Mouse (Mus musculus) midbrain, embryonic 13.5 days (tissue): Measurements from ENCODE around the gene Jsrp1. TPM values are rescaled to one million over a fixed set of nuclear protein-coding genes. Genes with fewer than 3 reads are reported as not detected.

ENCODE experiments used
- ATAC-seq: fragments of 200-750 bp; cut with Nextera tagmentation; 2 replicates; pipeline ENCODE4 v1.8.0; 2017; ENCODE audit warnings: mild to moderate bottlenecking, moderate TSS enrichment, moderate library complexity
- H3K27ac ChIP-seq: fragments of 300-500 bp; sonication (generic); 2 replicates; pipeline ENCODE4 v1.5.1; 2015; ENCODE audit warnings: inconsistent platforms, mild to moderate bottlenecking, moderate library complexity
- H3K27me3 ChIP-seq: fragments of 300-500 bp; sonication (generic); 2 replicates; pipeline ENCODE4 v1.6.1; 2015; ENCODE audit warnings: mild to moderate bottlenecking, inconsistent platforms
- H3K36me3 ChIP-seq: fragments of 300-500 bp; sonication (generic); 2 replicates; pipeline ENCODE4 v1.6.1; 2015; ENCODE audit warnings: mild to moderate bottlenecking, inconsistent platforms
- H3K4me1 ChIP-seq: fragments of 300-500 bp; sonication (generic); replicated peaks from 2 replicates; pipeline ENCODE4 v1.6.1; 2015; ENCODE audit warnings: inconsistent platforms
- H3K4me2 ChIP-seq: fragments of 300-500 bp; sonication (generic); replicated peaks from 2 replicates; pipeline ENCODE4 v1.6.1; 2015; ENCODE audit warnings: moderate library complexity, mild to moderate bottlenecking, inconsistent platforms
- H3K4me3 ChIP-seq: fragments of 300-500 bp; sonication (generic); replicated peaks from 2 replicates; pipeline ENCODE4 v1.5.1; 2015; ENCODE audit warnings: mild to moderate bottlenecking, inconsistent platforms
- H3K9ac ChIP-seq: fragments of 300-500 bp; sonication (generic); replicated peaks from 2 replicates; pipeline ENCODE4 v1.6.1; 2015; ENCODE audit warnings: mild to moderate bottlenecking, inconsistent platforms
- H3K9me3 ChIP-seq: fragments of 300-500 bp; sonication (generic); 2 replicates; pipeline ENCODE4 v1.6.1; 2016; ENCODE audit warnings: mild to moderate bottlenecking, inconsistent platforms
- WGBS: fragments of 180-500 bp; shearing (Covaris S2); methylation state at CpG from one replicate; pipeline ENCODE4 v1.1.7; 2015; 5-methylcytosine and 5-hydroxymethylcytosine counted together
- polyA plus RNA-seq: library from polyadenylated mRNA; unstranded; fragments of >200 nt; fragmentation: Nextera tagmentation; extraction: Ambion mirVana; gene quantifications from 2 replicates; pipeline ENCODE4 v1.2.1, GENCODE M21; 2015

The Jsrp1 gene
- polyA plus RNA-seq, result 0.28 and 0.43 TPM in 2 replicates

- no peak within 1 kb of the TSS for H3K4me3 ChIP-seq
- no peaks in the 10 kb centered on the region for H3K36me3 ChIP-seq
- no peak for ATAC-seq
- H3K27ac ChIP-seq, result no peak within 1 kb of the TSS
- H3K9ac ChIP-seq, result no peak within 1 kb of the TSS
- H3K9me3 ChIP-seq, result no peaks in the 10 kb centered on the region
- H3K27me3 ChIP-seq, result peaks cover 34% of the 10 kb centered on the region
- no peak within 1 kb of the TSS for H3K4me2 ChIP-seq
- 78% methylated on average over 4 of the region's 4 CpGs for WGBS
- peaks cover 17% of the 10 kb centered on the region for H3K4me1 ChIP-seq
Measured at GRCm38 (mm10) chr10:80813366-80813765, at the start of gene Jsrp1. Gene Jsrp1 (minus strand): TSS chr10:80813498.

DNA sequence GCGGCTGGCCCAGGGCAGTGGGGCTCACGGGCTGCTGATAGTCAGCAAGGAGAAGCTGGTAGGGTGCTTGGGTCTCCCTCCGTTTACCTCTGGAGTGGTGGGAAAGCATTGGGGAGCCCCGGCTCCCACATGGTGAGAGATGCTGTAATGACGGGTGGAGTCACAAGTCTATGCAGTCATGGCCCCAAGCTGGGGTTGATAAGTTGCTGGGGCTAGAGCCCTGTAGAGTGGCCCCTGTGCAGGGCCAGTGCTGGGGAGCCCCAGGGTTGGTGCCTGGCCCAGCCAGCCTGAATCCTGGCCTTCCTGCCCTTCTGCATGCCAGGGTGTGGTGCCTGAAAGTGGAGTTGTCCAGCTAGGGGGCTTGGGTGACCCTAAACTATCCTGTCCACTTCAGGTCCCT, 49.0 kb upstream of the Jsrp1 start:
- Histone ChIP-seq H3K27me3 (no peaks in the 10 kb centered on the region), H3K36me3 (peaks cover 62% of the 10 kb centered on the region), H3K27ac (no peak overlapping the region), H3K9me3 (no peaks in the 10 kb centered on the region), H3K4me1 (peaks cover 7% of the 10 kb centered on the region), H3K4me2 (no peak overlapping the region), H3K9ac (no peak overlapping the region), H3K4me3 (no peak overlapping the region)
- no peak for ATAC-seq
- WGBS, result 94% methylated on average over 5 of the region's 5 CpGs

- Histone ChIP-seq H3K4me3 (no peak overlapping the region), H3K9ac (peak overlapping the region; percentile 23), H3K27ac (no peak overlapping the region), H3K36me3 (peaks cover 26% of the 10 kb centered on the region), H3K27me3 (no peaks in the 10 kb centered on the region), H3K4me1 (peaks cover 39% of the 10 kb centered on the region), H3K9me3 (no peaks in the 10 kb centered on the region), H3K4me2 (no peak overlapping the region)
- no peak for ATAC-seq
- WGBS, result 90% methylated on average over 7 of the region's 7 CpGs
Measured at GRCm38 (mm10) chr10:80858350-80858935, 45.1 kb upstream of the Jsrp1 start.

DNA sequence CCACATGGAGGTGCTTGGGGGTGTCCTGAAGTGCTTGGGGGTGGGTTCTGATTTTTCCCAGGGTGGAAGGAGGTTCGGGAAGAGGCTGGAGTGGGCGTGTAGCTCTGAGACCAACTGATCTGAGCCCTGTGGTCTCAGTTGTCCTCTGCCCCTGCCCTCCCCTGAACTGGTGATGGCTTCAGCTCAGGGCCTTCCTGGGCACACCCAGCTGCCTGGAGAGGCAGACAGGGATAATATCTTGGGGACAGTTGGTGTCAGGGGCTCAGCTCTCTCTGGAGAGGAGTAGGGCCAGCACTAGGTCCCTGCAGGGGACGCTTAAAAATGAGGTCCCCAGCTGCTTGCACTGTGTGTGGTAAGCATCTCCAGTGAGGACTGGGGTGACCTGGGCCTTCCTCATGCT, 44.5 kb upstream of the Jsrp1 start:
- Histone ChIP-seq H3K4me1 (peaks cover 42% of the 10 kb centered on the region), H3K9ac (peak overlapping the region; percentile 23; the same call in 1 of the 2 replicates), H3K27ac (no peak overlapping the region), H3K4me3 (no peak overlapping the region), H3K9me3 (no peaks in the 10 kb centered on the region), H3K4me2 (0 out of 2 replicates have a peak overlapping the region, but pooled peaks have one; percentile 100), H3K27me3 (no peaks in the 10 kb centered on the region), H3K36me3 (peaks cover 25% of the 10 kb centered on the region)
- ATAC-seq, result no peak
- WGBS, result 67% methylated on average over 3 of the region's 3 CpGs

DNA sequence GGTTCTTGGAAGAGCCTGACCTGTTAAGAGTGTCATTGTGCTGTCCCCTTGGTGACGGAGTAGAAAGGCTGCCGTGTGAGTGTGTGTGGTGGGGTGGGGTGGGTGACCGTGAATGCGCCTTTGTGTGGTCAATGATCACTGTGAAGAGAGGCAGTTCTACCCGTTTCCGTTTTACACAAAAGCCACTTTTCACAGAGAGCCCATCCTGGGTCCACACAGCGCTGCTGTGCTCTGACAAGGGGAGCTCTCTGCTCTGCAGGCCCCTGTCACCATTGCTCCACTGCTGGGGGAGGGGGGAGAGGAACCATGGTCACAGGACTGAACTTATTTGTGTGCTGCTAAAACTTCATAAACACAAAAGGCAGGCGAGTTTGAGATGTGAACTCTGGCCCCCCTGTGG, 44.1 kb upstream of the Jsrp1 start:
- Histone ChIP-seq H3K27me3 (no peaks in the 10 kb centered on the region), H3K4me3 (no peak overlapping the region), H3K36me3 (peaks cover 24% of the 10 kb centered on the region), H3K27ac (no peak overlapping the region), H3K9ac (peak overlapping the region; percentile 59; the same call in 1 of the 2 replicates), H3K4me1 (peaks cover 42% of the 10 kb centered on the region), H3K4me2 (peak overlapping the region; percentile 100; the same call in 1 of the 2 replicates), H3K9me3 (no peaks in the 10 kb centered on the region)
- no peak for ATAC-seq
- WGBS, result 48% methylated on average over 8 of the region's 8 CpGs

DNA sequence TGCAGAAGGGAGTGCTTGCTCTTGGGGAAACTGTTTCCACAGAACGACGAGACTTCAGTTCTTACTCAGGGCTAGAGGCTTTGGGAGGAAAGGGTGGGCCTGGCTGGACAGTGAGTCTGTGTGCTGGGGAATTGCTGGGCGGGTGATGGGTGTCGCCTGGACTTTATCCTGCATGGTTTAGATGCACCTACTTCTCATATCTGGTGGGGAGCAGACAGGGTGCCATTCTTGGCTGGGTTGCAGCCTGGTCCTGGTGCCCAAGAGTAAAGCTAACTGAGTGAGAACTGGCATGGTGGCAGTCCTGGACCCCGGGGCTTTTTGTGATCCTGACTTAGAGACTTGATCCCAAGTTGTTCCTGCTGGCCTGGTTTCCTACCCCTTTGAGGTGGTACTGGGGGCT, 43.6 kb upstream of the Jsrp1 start:
- peak overlapping the region; percentile 59; the same call in 1 of the 2 replicates for H3K9ac ChIP-seq
- no peak for ATAC-seq

DNA sequence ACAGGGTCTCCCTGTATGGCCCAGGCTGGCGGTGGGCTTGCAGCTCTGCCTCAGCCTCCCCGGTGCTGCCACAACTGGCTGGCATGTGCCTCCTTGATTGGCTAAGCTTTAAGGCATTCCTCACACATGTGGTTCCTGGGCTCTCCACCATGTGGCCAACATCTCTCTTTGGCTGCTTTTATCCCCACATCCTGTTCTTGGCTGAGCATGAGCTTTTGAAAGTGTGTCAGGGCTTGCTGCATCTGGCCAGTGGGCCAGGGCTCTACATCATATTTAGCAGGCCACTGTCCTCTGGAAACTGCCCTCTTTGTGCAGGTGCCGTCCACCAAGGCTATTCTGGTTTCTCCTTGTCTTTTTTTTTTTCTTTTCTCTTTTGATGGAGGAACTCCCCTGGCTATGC, 43.0 kb upstream of the Jsrp1 start:
- Histone ChIP-seq H3K4me1 (peaks cover 42% of the 10 kb centered on the region), H3K4me3 (peak overlapping the region; percentile 93), H3K9ac (peak overlapping the region; percentile 95), H3K9me3 (no peaks in the 10 kb centered on the region), H3K27me3 (no peaks in the 10 kb centered on the region), H3K4me2 (peak overlapping the region; percentile 100), H3K27ac (no peak overlapping the region), H3K36me3 (peaks cover 24% of the 10 kb centered on the region)
- 78% methylated on average over 3 of the region's 3 CpGs for WGBS
- no peak for ATAC-seq

More for the DNA sequence above, 43.6 kb upstream of the Jsrp1 start:
- H3K36me3 ChIP-seq, result peaks cover 24% of the 10 kb centered on the region
- H3K27me3 ChIP-seq, result no peaks in the 10 kb centered on the region
- peak overlapping the region; percentile 100; the same call in 1 of the 2 replicates for H3K4me2 ChIP-seq
- no peak overlapping the region for H3K27ac ChIP-seq
- 88% methylated on average over 5 of the region's 5 CpGs for WGBS
- H3K9me3 ChIP-seq, result no peaks in the 10 kb centered on the region
- H3K4me1 ChIP-seq, result peaks cover 42% of the 10 kb centered on the region
- H3K4me3 ChIP-seq, result no peak overlapping the region

DNA sequence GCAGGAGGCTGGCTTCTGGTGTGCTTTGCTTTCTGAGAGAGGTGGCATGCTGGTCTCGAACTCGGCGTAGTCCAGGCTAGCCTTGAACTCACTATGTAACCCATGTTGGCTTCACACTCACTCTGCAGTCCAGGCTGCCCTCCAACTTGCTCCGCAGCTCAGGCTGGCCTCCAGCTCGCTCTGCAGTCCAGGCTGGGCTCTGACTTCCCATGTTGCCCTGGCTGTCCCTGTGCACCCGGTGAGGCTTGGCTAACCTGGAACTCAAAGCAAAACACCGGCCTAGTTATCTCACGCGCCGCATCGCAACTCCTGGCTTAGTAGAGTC, 42.4 kb upstream of the Jsrp1 start:
- Histone ChIP-seq H3K4me3 (peak overlapping the region; percentile 93), H3K9me3 (no peaks in the 10 kb centered on the region), H3K27me3 (no peaks in the 10 kb centered on the region), H3K36me3 (peaks cover 27% of the 10 kb centered on the region), H3K4me2 (peak overlapping the region; percentile 100), H3K9ac (peak overlapping the region; percentile 95), H3K4me1 (peaks cover 42% of the 10 kb centered on the region), H3K27ac (no peak overlapping the region)
- WGBS, result 18% methylated on average over 11 of the region's 11 CpGs
- peak; percentile 5; the same call in 1 of the 2 replicates for ATAC-seq

GRCm38 (mm10) chr10:80854913-80855748, 41.8 kb upstream of the Jsrp1 start, which contains the start of the genes Lsm7 and Sppl2b:
Gene Lsm7 (minus strand): TSS chr10:80855209.
Gene Sppl2b (plus strand): TSS chr10:80855275.
- H3K4me3 ChIP-seq, result peak within 1 kb of the TSS; percentile 93
- peaks cover 33% of the 10 kb centered on the region for H3K36me3 ChIP-seq
- WGBS, result under 1% methylated on average over 77 of the region's 81 CpGs
- no peaks in the 10 kb centered on the region for H3K9me3 ChIP-seq
- H3K4me1 ChIP-seq, result peaks cover 42% of the 10 kb centered on the region
- peak within 1 kb of the TSS; percentile 67 for H3K27ac ChIP-seq
- H3K27me3 ChIP-seq, result no peaks in the 10 kb centered on the region
- H3K4me2 ChIP-seq, result peak within 1 kb of the TSS; percentile 100
- peak; percentile 83 for ATAC-seq
- H3K9ac ChIP-seq, result peak within 1 kb of the TSS; percentile 95

GRCm38 (mm10) chr10:80848571-80848970, 35.3 kb upstream of the Jsrp1 start:
- H3K4me2 ChIP-seq, result no peak overlapping the region
- H3K4me1 ChIP-seq, result peaks cover 12% of the 10 kb centered on the region
- no peaks in the 10 kb centered on the region for H3K9me3 ChIP-seq
- WGBS, result 11% methylated on average over 10 of the region's 10 CpGs
- H3K27me3 ChIP-seq, result peaks cover 28% of the 10 kb centered on the region
- H3K4me3 ChIP-seq, result no peak overlapping the region
- ATAC-seq, result no peak
- peaks cover 34% of the 10 kb centered on the region for H3K36me3 ChIP-seq
- no peak overlapping the region for H3K9ac ChIP-seq
- H3K27ac ChIP-seq, result no peak overlapping the region

DNA sequence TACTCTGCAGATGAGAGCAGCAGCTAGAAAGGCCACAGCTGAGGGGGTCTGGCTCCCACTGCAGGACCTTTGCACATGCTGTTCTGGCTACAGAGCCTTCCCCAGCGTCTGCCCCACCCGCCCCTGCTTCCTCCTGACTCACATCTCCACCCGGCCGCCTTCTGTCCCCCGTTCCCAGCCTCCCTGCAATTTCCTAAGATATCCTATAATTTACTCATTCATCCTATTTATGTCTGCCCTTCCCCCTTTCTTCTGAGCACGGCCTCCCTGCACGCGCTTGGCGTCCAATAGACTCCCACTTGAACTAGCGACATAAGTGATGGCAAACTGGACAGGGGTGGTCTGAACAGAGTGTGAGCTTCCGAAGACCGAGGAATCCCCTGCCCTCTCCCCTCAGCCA, 32.4 kb upstream of the Jsrp1 start:
- 82% methylated on average over 12 of the region's 12 CpGs for WGBS
- peaks cover 13% of the 10 kb centered on the region for H3K4me1 ChIP-seq
- no peak overlapping the region for H3K4me3 ChIP-seq
- H3K36me3 ChIP-seq, result peaks cover 8% of the 10 kb centered on the region; the same call in 1 of the 2 replicates
- no peaks in the 10 kb centered on the region for H3K9me3 ChIP-seq
- no peak for ATAC-seq
- H3K9ac ChIP-seq, result no peak overlapping the region
- H3K4me2 ChIP-seq, result no peak overlapping the region
- H3K27me3 ChIP-seq, result peaks cover 53% of the 10 kb centered on the region
- no peak overlapping the region for H3K27ac ChIP-seq

DNA sequence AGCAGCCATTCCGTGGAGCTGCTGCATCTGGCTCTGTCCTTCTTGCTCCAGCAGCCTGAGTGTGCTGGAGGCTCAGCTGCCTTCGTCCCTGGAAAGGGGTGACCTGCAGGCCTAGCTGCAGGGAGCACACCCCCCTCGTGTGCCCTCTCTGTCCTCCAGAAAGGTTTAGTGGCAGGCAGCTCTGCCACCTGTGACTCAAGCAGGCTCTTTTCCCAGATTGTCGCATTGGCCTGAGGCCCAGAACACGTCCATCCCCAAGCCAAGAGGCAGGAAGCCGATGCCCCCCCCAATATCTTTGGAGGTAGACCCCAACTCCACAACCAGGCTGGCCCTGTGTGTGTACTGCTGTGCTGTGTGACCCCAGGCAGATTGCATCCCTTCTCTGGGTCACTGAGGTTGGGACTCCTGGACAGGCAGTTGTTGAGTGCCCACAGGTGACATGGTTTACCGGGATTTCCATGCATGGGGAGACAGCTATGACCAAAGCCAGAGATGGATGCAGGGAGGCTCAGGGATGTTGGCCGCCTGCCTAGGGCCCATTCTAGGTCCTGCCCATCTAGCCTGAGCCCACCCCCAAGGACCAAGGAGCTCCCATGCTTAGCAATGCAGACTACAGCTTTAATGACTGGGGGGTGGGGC, 31.9 kb upstream of the Jsrp1 start:
- Histone ChIP-seq H3K9me3 (no peaks in the 10 kb centered on the region), H3K27ac (no peak overlapping the region), H3K4me3 (no peak overlapping the region), H3K36me3 (peaks cover 3% of the 10 kb centered on the region; the same call in 1 of the 2 replicates), H3K9ac (peak overlapping the region; percentile 74; the same call in 1 of the 2 replicates), H3K27me3 (peaks cover 53% of the 10 kb centered on the region), H3K4me1 (peaks cover 13% of the 10 kb centered on the region), H3K4me2 (no peak overlapping the region)
- WGBS, result 66% methylated on average over 8 of the region's 8 CpGs
- no peak for ATAC-seq
